Mouse (Mus musculus) forebrain, embryonic 13.5 days (tissue): ENCODE results near the gene Hs2st1. TPM values are rescaled to one million over a fixed set of nuclear protein-coding genes. Genes with fewer than 3 reads are reported as not detected.

Experiments used
- ATAC-seq: fragments of 200-750 bp; cut with Nextera tagmentation; 2 replicates; pipeline ENCODE4 v1.8.0; 2017
- H3K27ac ChIP-seq: fragments of 300-500 bp; sonication (generic); 2 replicates; pipeline ENCODE4 v1.5.1; 2015; ENCODE audit warnings: inconsistent platforms, mild to moderate bottlenecking, moderate library complexity
- H3K27me3 ChIP-seq: fragments of 300-500 bp; sonication (generic); 2 replicates; pipeline ENCODE4 v1.6.1; 2015; ENCODE audit warnings: mild to moderate bottlenecking, inconsistent platforms
- H3K36me3 ChIP-seq: fragments of 300-500 bp; sonication (generic); 2 replicates; pipeline ENCODE4 v1.6.1; 2015; ENCODE audit warnings: mild to moderate bottlenecking, inconsistent platforms; ENCODE audit not compliant: poor library complexity, severe bottlenecking
- H3K4me1 ChIP-seq: fragments of 300-500 bp; sonication (generic); 2 replicates; pipeline ENCODE4 v1.6.1; 2015; ENCODE audit warnings: inconsistent platforms
- H3K4me2 ChIP-seq: fragments of 300-500 bp; sonication (generic); 2 replicates; pipeline ENCODE4 v1.6.1; 2015; ENCODE audit warnings: inconsistent platforms, mild to moderate bottlenecking, moderate library complexity
- H3K4me3 ChIP-seq: fragments of 300-500 bp; sonication (generic); 2 replicates; pipeline ENCODE4 v1.5.1; 2015; ENCODE audit warnings: mild to moderate bottlenecking, inconsistent platforms
- H3K9ac ChIP-seq: fragments of 300-500 bp; sonication (generic); 2 replicates; pipeline ENCODE4 v1.6.1; 2015; ENCODE audit warnings: mild to moderate bottlenecking, inconsistent platforms
- H3K9me3 ChIP-seq: fragments of 300-500 bp; sonication (generic); replicated peaks from 2 replicates; pipeline ENCODE4 v1.6.1; 2016; ENCODE audit warnings: inconsistent platforms
- WGBS: fragments of 180-500 bp; shearing (Covaris S2); methylation state at CpG from one replicate; pipeline ENCODE4 v1.1.7; 2015; 5-methylcytosine and 5-hydroxymethylcytosine counted together
- polyA plus RNA-seq: library from polyadenylated mRNA; unstranded; fragments of >200 nt; fragmentation: Nextera tagmentation; extraction: Ambion mirVana; gene quantifications from 2 replicates; pipeline ENCODE4 v1.2.1, GENCODE M21; 2015

Gene Hs2st1
- polyA plus RNA-seq, 1 experiment from 2014 or later, result 23.3 TPM

DNA sequence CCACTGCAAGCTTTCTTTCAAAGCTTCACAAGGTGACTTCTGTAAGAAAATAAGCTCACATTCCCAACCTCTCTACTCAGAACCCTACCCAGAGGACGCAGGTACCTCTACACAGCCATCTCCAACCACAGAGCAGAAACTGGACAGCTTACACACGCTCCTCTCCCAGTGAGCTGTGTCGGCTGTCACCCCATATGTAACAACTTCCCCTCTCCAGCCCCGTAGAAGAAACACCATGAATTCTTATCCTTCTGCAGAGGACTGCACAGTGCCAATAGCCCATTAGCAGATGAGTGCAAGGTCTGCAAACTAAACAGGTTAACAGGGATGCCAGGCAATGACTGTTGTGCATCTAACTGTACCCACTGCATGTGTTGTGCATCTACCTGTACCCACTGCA, 23.5 kb downstream of the Hs2st1 start:
- no peaks in the 10 kb centered on the region for H3K36me3 ChIP-seq
- peak; percentile 63 for ATAC-seq
- no peaks in the 10 kb centered on the region for H3K9me3 ChIP-seq
- no peak overlapping the region for H3K4me3 ChIP-seq
- 18% methylated on average over 4 of the region's 4 CpGs for WGBS
- H3K9ac ChIP-seq, result no peak overlapping the region
- H3K4me1 ChIP-seq, result peaks cover 57% of the 10 kb centered on the region
- H3K4me2 ChIP-seq, result peak overlapping the region; percentile 33
- H3K27ac ChIP-seq, result peak overlapping the region; percentile 76
- no peaks in the 10 kb centered on the region for H3K27me3 ChIP-seq

DNA sequence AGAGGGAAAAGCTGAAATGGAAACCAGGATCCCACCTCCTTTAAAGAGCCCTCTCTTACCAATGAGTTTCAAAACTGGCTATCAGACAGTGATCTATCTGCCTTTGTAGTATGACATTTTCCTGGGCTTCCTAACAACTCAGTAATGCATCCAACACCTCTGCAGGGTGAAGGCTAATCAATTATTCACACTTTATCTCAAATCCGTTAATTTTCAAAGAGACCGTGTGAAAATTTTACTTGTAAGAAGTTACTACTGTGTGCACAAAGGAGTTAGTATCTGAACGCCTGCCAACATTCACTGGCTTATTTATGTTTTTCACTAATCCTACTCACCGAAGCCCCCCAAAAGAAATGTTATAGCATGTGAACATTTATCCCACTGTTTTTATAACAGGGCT, 24.1 kb downstream of the Hs2st1 start:
- Histone ChIP-seq H3K27me3 (no peaks in the 10 kb centered on the region), H3K4me3 (no peak overlapping the region), H3K4me2 (peak overlapping the region; percentile 30), H3K9ac (no peak overlapping the region), H3K27ac (peak overlapping the region; percentile 68), H3K9me3 (no peaks in the 10 kb centered on the region), H3K36me3 (no peaks in the 10 kb centered on the region), H3K4me1 (peaks cover 57% of the 10 kb centered on the region)
- WGBS, result 9% methylated on average over 4 of the region's 4 CpGs
- peak; percentile 57 for ATAC-seq

DNA sequence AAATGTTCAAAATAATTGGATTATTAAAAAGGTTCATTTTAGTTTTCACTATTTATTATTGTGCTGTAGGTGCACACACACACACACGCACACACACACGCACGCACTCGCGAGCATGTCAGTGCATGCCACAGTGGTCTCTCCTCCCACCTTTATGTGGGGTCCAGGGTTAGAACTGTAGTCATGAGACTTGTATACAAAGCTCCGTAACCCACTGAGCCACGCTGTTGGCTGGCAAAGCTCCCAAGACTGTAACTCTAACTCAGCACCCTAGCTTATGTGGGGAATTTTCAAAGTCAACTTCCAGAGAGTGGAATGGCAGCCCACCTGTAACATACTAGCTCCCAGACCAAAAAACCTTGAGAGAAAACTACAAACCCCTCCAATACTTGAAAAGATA, 24.8 kb downstream of the Hs2st1 start:
- no peaks in the 10 kb centered on the region for H3K9me3 ChIP-seq
- H3K27ac ChIP-seq, result peak overlapping the region; percentile 68
- H3K4me1 ChIP-seq, result peaks cover 53% of the 10 kb centered on the region
- no peaks in the 10 kb centered on the region for H3K36me3 ChIP-seq
- no peaks in the 10 kb centered on the region for H3K27me3 ChIP-seq
- H3K4me2 ChIP-seq, result no peak overlapping the region
- 55% methylated on average over 7 of the region's 7 CpGs for WGBS
- 0 out of 2 replicates have a peak, but pooled peaks have one; percentile 37 for ATAC-seq
- H3K9ac ChIP-seq, result no peak overlapping the region
- no peak overlapping the region for H3K4me3 ChIP-seq

DNA sequence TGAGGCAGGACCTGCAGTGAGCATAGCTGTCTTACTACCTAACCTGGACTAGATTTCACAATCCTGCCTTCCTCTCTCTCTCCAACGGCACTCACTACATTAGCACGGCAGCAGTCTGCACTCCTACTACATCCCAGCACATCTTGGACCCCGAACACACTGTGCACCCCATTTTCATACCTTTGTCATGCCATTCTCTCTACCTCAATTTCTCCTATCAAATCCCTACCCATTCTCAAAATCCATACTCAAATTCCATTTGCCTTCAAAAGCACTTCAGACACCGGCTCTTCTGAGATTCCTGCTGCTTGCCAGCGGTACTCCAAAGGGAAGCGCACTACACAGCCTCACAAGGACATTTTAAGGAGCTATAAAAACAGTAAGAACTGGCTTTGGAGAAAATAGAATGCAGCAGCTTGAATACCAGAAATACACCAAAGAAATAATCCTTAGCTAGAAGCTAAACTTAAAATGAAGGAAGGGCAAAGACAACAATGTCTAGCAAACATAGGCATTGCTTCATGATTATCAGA, 28.0 kb downstream of the Hs2st1 start:
- no peaks in the 10 kb centered on the region for H3K9me3 ChIP-seq
- H3K36me3 ChIP-seq, result no peaks in the 10 kb centered on the region
- no peak overlapping the region for H3K4me3 ChIP-seq
- peaks cover 55% of the 10 kb centered on the region for H3K4me1 ChIP-seq
- ATAC-seq, result no peak
- 76% methylated on average over 6 of the region's 6 CpGs for WGBS
- H3K9ac ChIP-seq, result no peak overlapping the region
- no peak overlapping the region for H3K4me2 ChIP-seq
- no peak overlapping the region for H3K27ac ChIP-seq
- H3K27me3 ChIP-seq, result no peaks in the 10 kb centered on the region

DNA sequence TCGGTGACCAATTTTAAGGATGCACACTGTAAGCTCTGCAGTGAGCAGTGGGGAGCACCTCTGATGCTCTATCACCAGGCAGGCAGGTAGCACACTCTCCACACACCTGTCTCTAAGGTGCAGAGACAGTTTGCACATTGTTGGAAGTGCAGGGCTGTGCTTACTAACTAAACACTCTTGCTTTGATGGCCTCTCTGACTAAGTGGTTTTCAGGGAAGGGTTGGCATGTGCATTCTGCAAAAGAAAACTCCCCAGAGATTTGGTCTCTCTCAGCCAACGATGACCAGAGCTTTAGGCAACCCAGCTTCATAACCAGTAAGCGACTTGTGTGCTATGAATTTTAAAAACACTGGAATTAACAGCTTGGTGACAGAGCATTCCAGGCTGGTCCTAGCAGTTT, 29.2 kb downstream of the Hs2st1 start:
- Histone ChIP-seq H3K27ac (no peak overlapping the region), H3K9me3 (no peaks in the 10 kb centered on the region), H3K27me3 (no peaks in the 10 kb centered on the region), H3K9ac (no peak overlapping the region), H3K36me3 (no peaks in the 10 kb centered on the region), H3K4me1 (peaks cover 45% of the 10 kb centered on the region), H3K4me2 (no peak overlapping the region), H3K4me3 (no peak overlapping the region)
- 89% methylated on average over 3 of the region's 3 CpGs for WGBS
- no peak for ATAC-seq

DNA sequence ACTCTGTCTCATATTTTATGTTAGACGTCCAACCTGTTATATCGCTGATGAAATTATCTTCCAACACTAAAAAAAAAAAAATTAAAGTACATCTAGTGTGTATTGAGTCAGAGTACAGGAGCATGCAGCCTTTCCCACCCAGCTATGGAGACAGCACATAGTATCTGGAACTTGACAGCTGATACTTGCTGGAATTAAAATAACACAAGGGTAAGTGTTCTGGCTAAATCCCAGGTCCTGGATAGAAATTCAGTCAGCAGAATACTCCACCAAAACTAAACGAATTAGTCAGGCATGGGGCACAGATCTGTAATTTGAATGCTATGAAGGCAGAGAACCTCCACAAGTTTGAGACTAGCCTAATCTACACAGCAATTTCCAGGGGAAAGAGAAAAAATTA, 30.9 kb downstream of the Hs2st1 start:
- Histone ChIP-seq H3K9ac (no peak overlapping the region), H3K4me3 (no peak overlapping the region), H3K27me3 (no peaks in the 10 kb centered on the region), H3K4me2 (no peak overlapping the region), H3K4me1 (peaks cover 47% of the 10 kb centered on the region), H3K27ac (no peak overlapping the region), H3K9me3 (no peaks in the 10 kb centered on the region), H3K36me3 (no peaks in the 10 kb centered on the region)
- ATAC-seq, result no peak
- 79% methylated on average over 3 of the region's 3 CpGs for WGBS

DNA sequence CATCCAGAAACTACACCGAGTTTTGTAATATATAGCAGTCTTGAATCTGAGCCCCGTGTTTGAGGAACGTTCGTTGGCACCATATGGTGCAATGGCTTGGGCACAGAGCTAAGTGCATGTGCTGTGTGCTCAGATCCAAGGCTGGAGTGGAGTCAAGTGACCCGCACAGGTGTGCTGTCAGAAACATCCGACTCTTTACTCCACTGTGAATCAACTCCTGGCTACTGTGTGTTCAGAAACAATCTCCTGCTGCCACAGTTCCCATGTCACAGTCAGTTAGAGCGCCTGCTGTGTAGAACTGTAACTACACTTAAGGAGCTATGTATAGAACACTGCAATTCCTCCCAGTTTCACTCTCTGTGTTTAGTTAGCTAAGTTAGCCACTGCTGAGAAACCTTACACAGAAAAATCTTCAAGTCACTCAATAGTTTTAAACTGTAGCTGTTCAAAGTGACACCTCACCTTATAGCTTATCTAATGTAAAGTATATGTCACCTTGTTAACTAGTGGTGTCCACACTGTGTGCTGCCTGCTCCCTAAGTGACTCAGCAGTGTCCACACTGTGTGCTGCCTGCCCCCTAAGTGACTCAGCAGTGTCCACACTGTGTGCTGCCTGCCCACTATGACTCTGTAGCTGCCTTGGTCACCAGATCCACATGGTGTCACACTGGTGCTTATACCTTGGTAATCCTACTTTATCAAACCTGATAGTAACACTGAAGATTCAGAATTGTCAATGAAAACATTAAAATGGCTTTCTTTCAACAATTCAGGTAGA, 32.7 kb downstream of the Hs2st1 start:
- Histone ChIP-seq H3K9ac (no peak overlapping the region), H3K36me3 (no peaks in the 10 kb centered on the region), H3K4me3 (no peak overlapping the region), H3K4me1 (peaks cover 57% of the 10 kb centered on the region), H3K9me3 (no peaks in the 10 kb centered on the region), H3K27ac (no peak overlapping the region), H3K4me2 (no peak overlapping the region), H3K27me3 (no peaks in the 10 kb centered on the region)
- WGBS, result 82% methylated on average over 7 of the region's 7 CpGs
- ATAC-seq, result peak; percentile 44; the same call in 1 of the 2 replicates

DNA sequence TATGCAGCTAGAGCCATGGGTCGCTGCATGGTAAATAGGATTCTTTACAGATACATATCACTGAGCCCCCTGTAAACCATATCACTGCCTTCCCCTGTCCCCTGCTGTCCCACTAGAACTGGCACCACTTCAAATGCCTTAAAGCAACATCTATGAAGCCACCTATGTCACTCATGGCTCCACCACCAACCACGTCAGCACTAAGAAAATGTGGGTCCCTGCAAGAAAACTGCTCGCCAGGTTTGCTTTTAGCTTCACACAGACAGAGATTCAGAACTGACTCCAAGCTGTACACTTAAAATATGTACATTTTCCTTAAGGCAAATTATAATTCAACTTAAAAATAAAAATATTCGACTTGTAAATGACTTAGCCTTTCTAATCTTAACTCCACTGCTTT, 34.9 kb downstream of the Hs2st1 start:
- no peaks in the 10 kb centered on the region for H3K36me3 ChIP-seq
- ATAC-seq, result no peak
- no peaks in the 10 kb centered on the region for H3K27me3 ChIP-seq
- peaks cover 60% of the 10 kb centered on the region for H3K4me1 ChIP-seq
- H3K9ac ChIP-seq, result no peak overlapping the region
- H3K4me3 ChIP-seq, result no peak overlapping the region
- H3K27ac ChIP-seq, result no peak overlapping the region
- H3K9me3 ChIP-seq, result no peaks in the 10 kb centered on the region
- H3K4me2 ChIP-seq, result no peak overlapping the region
- WGBS, result 94% methylated on average over 4 of the region's 4 CpGs

DNA sequence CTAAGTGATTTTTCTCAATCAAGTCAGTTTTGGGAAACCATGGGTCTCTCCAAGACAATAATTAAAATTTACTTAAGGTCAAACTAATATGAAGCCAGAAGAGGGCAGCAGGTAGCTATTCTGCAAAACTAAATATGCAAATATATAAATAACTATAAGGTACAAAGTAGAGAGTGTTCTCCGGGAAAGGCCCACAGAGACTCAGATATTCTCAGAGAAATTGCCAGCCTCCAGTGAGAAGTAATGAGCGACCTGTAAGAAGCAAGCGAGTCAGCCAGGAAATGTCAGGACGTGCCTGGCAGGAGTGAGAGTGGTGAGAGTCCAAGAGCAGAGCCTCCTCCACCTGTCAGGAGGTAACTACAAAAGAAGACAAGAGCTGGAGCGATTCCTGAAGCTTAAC, 39.0 kb downstream of the Hs2st1 start:
- 36% methylated on average over 5 of the region's 5 CpGs for WGBS
- H3K4me1 ChIP-seq, result peaks cover 61% of the 10 kb centered on the region
- no peak overlapping the region for H3K4me2 ChIP-seq
- peak; percentile 59 for ATAC-seq
- H3K9me3 ChIP-seq, result no peaks in the 10 kb centered on the region
- H3K27me3 ChIP-seq, result no peaks in the 10 kb centered on the region
- H3K27ac ChIP-seq, result peak overlapping the region; percentile 48; the same call in 1 of the 2 replicates
- H3K36me3 ChIP-seq, result no peaks in the 10 kb centered on the region
- H3K4me3 ChIP-seq, result no peak overlapping the region
- no peak overlapping the region for H3K9ac ChIP-seq

DNA sequence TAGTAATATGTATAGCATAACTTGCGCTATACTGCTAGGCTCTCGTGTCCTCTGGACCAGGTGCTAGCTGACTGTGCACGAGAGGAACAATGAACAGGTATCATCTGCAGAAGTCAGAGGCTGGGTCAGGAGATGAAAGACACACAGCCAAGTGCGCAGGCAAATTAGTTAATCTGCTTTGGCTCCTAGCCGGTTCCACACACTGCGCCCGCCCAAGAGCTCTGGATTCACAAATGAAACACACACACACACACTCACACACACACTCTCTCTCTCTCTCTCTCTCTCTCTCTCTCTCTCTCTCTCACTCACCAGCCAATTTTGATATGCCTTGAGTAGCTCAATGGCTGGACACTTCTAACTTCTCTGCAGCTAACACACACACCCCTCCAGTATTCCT, 42.1 kb downstream of the Hs2st1 start:
- H3K4me2 ChIP-seq, result no peak overlapping the region
- no peak overlapping the region for H3K4me3 ChIP-seq
- WGBS, result 84% methylated on average over 7 of the region's 7 CpGs

DNA sequence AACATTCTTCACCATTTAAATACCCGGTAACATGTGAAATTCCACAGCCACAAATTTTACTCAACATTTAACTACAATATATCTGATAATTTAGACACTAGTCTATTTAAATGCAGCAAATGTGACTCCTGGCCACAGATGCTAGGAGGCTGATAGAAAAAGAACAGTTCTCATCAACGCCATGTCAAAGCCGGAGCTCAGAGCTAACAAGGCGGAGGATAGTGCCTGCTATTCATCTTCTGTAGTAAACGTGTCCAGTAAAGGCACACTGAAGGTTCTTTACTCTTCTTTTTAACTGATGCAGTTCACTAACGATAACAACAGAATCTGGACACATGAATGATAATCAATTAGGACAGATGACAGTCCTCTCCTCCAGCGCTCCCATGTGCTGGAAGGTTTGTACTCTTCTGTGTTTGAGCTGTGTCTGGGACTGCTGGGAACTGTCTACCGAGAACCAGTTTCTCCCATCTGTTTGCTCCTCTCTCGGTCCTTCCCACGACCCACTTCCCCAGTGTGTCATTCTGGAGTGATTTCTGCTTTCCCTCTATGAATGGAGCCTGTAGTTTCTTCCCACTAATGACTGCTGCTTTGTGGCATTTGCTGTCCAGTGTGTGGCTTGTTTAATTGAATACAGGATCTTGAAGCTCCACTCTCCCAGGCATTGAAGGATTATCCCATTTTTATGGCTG, 50.3 kb downstream of the Hs2st1 start:
- 45% methylated on average over 10 of the region's 10 CpGs for WGBS
- H3K4me2 ChIP-seq, result no peak overlapping the region
- 0 out of 2 replicates have a peak, but pooled peaks cover 2% of the 10 kb centered on the region for H3K36me3 ChIP-seq
- no peak for ATAC-seq
- no peaks in the 10 kb centered on the region for H3K9me3 ChIP-seq
- H3K27me3 ChIP-seq, result no peaks in the 10 kb centered on the region
- no peak overlapping the region; the same call in 1 of the 2 replicates for H3K27ac ChIP-seq
- peaks cover 14% of the 10 kb centered on the region for H3K4me1 ChIP-seq
- H3K4me3 ChIP-seq, result no peak overlapping the region
- no peak overlapping the region for H3K9ac ChIP-seq

More for the DNA sequence above, 42.1 kb downstream of the Hs2st1 start:
- Histone ChIP-seq H3K27me3 (no peaks in the 10 kb centered on the region), H3K27ac (no peak overlapping the region), H3K9ac (no peak overlapping the region), H3K4me1 (peaks cover 40% of the 10 kb centered on the region), H3K36me3 (0 out of 2 replicates have a peak, but pooled peaks cover 2% of the 10 kb centered on the region), H3K9me3 (no peaks in the 10 kb centered on the region)
- no peak for ATAC-seq

DNA sequence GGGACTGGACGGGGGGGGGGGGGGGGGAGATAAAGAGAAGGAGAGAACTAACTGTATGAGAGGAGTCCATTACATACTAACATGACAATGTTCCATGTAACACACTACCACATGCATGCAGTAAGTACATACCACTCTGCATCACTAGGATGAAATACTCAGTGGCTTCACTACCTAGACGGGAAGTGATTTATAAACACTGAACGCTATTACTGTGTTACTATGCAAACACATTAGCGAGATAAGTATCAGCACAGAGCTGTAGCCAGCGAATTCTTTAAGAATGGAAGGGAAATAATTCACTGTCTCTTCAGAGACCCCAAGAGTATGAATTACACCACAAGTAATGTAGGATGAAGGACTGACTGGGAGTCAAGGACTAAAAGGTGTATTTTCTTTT, 51.1 kb downstream of the Hs2st1 start:
- Histone ChIP-seq H3K27ac (no peak overlapping the region), H3K9me3 (no peaks in the 10 kb centered on the region), H3K27me3 (no peaks in the 10 kb centered on the region), H3K4me3 (no peak overlapping the region), H3K4me2 (no peak overlapping the region), H3K9ac (no peak overlapping the region), H3K4me1 (peaks cover 14% of the 10 kb centered on the region), H3K36me3 (no peaks in the 10 kb centered on the region)
- no peak for ATAC-seq
- 74% methylated on average over 5 of the region's 5 CpGs for WGBS
